Mouse (Mus musculus) lung, adult 2 months (tissue): ENCODE measurements at regions not wholly inside any gene's neighbourhood (a gene's known extent, or its start where the extent isn't known, plus 50 kb on each side); places are given as distances from the start of the nearest gene placed in this dataset.

Experiments used
- DNase-seq: peaks from one replicate; pipeline ENCODE4 v3.0.0; 2022
- H3K4me1 ChIP-seq: fragments of 200-500 bp; 2 replicates; pipeline ENCODE4 v1.6.1; 2011; ENCODE audit warnings: low read length; ENCODE audit not compliant: control insufficient read depth, insufficient read depth
- H3K4me3 ChIP-seq: fragments of 200-500 bp; replicated peaks from 2 replicates; pipeline ENCODE3; 2011; ENCODE audit warnings: low read depth, mild to moderate bottlenecking, control low read depth, low read length; ENCODE audit errors: extremely low read depth
- CTCF ChIP-seq: fragments of 200-500 bp; IDR thresholded peaks from 2 replicates; pipeline ENCODE4 v1.5.1; 2011; ENCODE audit warnings: mild to moderate bottlenecking, low read length, control low read depth; ENCODE audit not compliant: insufficient read depth
- POLR2A ChIP-seq: fragments of 200-500 bp; IDR thresholded peaks from 2 replicates; pipeline ENCODE4 v1.6.1; 2011; ENCODE audit warnings: low read depth, mild to moderate bottlenecking, control low read depth, low read length, borderline replicate concordance; ENCODE audit errors: extremely low read depth
- WGBS: fragments of 180-500 bp; shearing (Covaris S2); methylation state at CpG from one replicate; pipeline ENCODE4 v1.1.7; 2018; 5-methylcytosine and 5-hydroxymethylcytosine counted together

- DNase-seq: no peak
- 64% methylated on average over 3 of the region's 3 CpGs for WGBS
- Histone ChIP-seq H3K4me3 (no peak overlapping the region), H3K4me1 (no peaks in the 10 kb centered on the region)
- no peak for TF ChIP-seq CTCF
These were observed 87.3 kb upstream of the Gjb5 start for GRCm38 (mm10) chr4:127445300-127445699.

- TF ChIP-seq CTCF (no peak), POLR2A (no peak)
- WGBS: 69% methylated on average over 1 of the region's 1 CpGs
- no peaks in the 10 kb centered on the region for H3K4me1 ChIP-seq
- H3K4me3 ChIP-seq: no peak overlapping the region
- no peak for DNase-seq
These were observed 86.1 kb upstream of the Gjb5 start for GRCm38 (mm10) chr4:127444056-127444455.

DNA sequence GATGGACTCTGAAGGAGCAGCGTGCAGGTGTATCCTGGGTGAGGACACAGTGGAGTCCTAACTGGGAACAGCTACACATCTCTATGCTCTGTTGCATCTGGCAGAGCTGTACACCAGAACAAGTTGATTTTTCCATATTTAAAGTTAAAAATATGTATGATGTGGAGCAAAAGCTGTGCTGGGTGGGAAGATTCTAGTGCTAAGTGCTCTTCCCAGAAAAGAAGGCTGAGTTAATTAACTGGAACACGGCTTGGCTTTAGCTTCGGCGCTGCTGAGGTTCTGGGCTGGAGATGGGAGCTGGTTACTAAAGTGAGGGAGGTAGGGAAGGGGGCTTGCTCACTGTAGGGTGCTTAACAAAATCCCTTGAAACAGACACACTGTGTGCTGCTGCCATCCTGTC is 84.0 kb upstream of the Gjb5 start:
- no peaks in the 10 kb centered on the region for H3K4me1 ChIP-seq
- DNase-seq: no peak
- 88% methylated on average over 4 of the region's 4 CpGs for WGBS
- TF ChIP-seq POLR2A (no peak), CTCF (no peak)
- no peak overlapping the region for H3K4me3 ChIP-seq

DNA sequence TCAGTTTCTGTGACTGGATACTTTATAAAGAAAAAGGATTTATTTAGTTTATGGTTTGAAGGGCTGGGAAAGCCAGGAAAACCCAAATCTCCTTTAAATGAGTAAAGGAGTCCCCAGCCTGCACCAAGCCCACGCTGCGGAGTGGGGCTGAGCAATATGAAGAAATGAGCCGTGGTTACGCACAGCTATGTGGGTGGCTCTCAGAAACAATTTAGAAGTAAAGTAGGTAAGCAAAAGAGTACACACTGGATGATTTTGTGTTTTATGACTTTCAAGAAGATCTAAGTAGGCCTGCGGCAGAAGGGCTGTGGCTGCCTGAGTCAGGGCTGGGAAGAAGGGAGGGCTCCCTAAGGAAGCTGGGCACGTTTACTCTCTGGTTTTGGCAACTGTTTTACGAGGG is 82.6 kb upstream of the Gjb5 start:
- TF ChIP-seq CTCF: no peak
- TF ChIP-seq POLR2A: no peak
- DNase-seq: no peak
- 64% methylated on average over 7 of the region's 7 CpGs for WGBS

DNA sequence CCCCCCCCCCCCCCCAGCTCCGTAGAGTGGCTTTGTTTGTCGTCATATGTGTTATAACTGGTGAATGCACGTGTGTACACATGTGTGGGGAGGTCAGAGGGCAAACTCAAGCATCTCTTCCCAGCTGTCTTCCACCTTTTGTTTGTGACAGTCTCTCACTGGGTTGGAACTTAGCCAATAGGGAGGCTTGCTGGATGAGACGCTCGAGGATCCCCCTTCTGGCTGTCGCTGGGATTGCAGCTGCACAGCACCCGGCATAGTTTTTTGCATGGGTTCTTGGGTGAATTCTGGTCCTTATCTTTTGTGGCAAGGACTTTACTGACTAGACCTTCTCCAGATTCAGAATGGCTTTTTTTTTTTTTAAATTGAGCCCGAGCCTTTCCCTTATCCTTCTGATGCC is 77.1 kb upstream of the Gjb5 start:
- peak; percentile 73 for TF ChIP-seq CTCF
- TF ChIP-seq POLR2A: no peak
- WGBS: 17% methylated on average over 8 of the region's 8 CpGs
- no peak overlapping the region for H3K4me3 ChIP-seq
- DNase-seq: peak; percentile 49
- H3K4me1 ChIP-seq: no peaks in the 10 kb centered on the region

More for the DNA sequence above, 82.6 kb upstream of the Gjb5 start:
- no peaks in the 10 kb centered on the region for H3K4me1 ChIP-seq
- no peak overlapping the region for H3K4me3 ChIP-seq

DNA sequence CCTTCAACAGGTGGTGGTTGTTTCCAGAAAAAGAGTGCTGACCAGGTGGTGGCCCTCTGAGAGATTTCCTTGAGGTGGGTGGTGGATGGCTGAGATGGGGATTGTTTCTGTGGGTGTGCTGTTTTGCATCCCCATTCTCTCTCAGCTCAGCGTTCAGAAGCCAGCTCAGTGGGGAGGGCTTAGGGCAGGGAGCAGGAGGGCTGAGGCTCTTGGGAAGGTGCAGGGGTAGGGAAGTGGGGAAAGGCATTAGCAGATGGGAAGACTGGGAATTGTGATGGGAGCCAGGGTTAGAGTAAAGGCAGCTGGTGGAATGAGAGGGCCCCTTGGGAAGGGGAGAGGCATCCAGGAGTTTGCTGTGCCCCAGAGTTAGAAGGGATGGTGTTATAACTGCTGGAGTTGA is 72.3 kb upstream of the Gjb5 start:
- DNase-seq: no peak
- no peaks in the 10 kb centered on the region for H3K4me1 ChIP-seq
- 7% methylated on average over 1 of the region's 1 CpGs for WGBS
- no peak for TF ChIP-seq CTCF
- no peak for TF ChIP-seq POLR2A
- no peak overlapping the region for H3K4me3 ChIP-seq

GRCm38 (mm10) chr4:127429748-127430147 is 71.8 kb upstream of the Gjb5 start:
- no peak for DNase-seq
- H3K4me3 ChIP-seq: no peak overlapping the region
- no peaks in the 10 kb centered on the region for H3K4me1 ChIP-seq
- TF ChIP-seq POLR2A (no peak), CTCF (no peak)
- WGBS: 46% methylated on average over 1 of the region's 1 CpGs

DNA sequence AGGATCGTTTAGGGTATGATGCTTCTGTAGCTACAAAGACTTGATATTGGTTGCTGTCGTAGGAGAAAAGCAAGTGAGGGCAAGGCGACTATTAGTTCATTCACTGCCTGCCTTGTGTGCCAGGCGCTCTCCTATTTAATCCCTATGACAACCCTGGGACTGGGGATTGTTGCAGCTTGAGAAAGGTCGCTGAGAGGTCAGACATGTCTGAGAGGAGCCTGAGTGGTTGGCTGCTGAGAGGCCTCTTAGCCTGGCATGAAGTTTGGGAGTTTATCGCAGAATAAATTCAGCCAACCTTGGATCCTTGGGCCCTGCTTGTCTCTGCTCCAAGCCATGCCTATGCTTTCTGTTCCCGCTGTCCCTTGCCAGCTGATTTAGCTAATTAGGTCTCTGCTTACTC is 65.9 kb upstream of the Gjb5 start:
- 60% methylated on average over 7 of the region's 7 CpGs for WGBS
- no peak for DNase-seq
- H3K4me3 ChIP-seq: no peak overlapping the region
- no peaks in the 10 kb centered on the region for H3K4me1 ChIP-seq
- TF ChIP-seq CTCF (no peak), POLR2A (no peak)

GRCm38 (mm10) chr4:127421927-127422450 is 64.0 kb upstream of the Gjb5 start:
- TF ChIP-seq POLR2A (no peak), CTCF (no peak)
- Histone ChIP-seq H3K4me3 (no peak overlapping the region), H3K4me1 (no peaks in the 10 kb centered on the region)
- 84% methylated on average over 6 of the region's 6 CpGs for WGBS
- no peak for DNase-seq

GRCm38 (mm10) chr4:127421129-127421528 is 63.1 kb upstream of the Gjb5 start:
- WGBS: 57% methylated on average over 5 of the region's 5 CpGs
- DNase-seq: no peak
- TF ChIP-seq CTCF: no peak
- TF ChIP-seq POLR2A: no peak
- H3K4me3 ChIP-seq: no peak overlapping the region
- H3K4me1 ChIP-seq: no peaks in the 10 kb centered on the region

GRCm38 (mm10) chr4:127419786-127420120 is 61.8 kb upstream of the Gjb5 start:
- no peak for DNase-seq
- WGBS: 28% methylated on average over 8 of the region's 8 CpGs
- H3K4me1 ChIP-seq: no peaks in the 10 kb centered on the region
- H3K4me3 ChIP-seq: no peak overlapping the region
- no peak for TF ChIP-seq POLR2A
- TF ChIP-seq CTCF: no peak

GRCm38 (mm10) chr4:127419062-127419785 is 61.2 kb upstream of the Gjb5 start:
- TF ChIP-seq POLR2A (no peak), CTCF (no peak)
- 18% methylated on average over 22 of the region's 22 CpGs for WGBS
- H3K4me1 ChIP-seq: no peaks in the 10 kb centered on the region
- DNase-seq: no peak
- H3K4me3 ChIP-seq: no peak overlapping the region
